In the genomic region with DNA sequence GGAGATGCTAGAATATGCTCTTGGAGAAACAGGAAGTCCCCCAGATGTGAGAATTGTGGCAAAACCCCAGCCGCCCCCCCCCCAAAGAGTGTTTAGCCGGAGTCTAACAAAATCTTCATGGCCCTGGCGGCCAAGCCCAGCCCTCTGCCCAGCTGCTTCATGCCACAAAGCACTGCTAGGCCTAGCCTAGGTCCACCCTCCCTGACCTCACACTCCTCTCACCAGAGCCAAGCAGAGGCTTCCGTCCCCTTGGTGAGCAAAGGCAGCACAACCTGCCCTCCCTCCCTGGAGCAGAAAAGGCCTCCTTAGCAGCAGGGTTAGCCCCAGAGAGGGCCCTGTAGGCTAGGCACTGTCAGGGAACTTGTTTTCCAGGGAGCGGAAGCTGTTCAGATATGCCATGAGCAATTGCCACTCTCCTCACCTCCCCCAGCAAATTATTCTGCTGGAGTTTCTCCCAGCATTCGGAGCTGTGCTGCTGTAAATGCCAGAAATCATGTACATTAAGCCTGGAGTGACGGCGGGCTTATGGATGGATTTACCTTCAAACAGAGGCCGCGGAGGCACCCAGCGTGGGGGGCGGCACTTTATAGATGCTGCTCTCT, we compare ENCODE assay signal across 12 mouse cellular contexts.
DNase-seq lines count a peak whose midpoint lies in the region; ATAC-seq lines count a peak whose summit lies in the region.
"Had no signal": no experiment of that assay in that cellular context is flagged by ENCODE, and none has a peak within 500 bp of the region (broad histone marks: within the 10 kb centered on the region; RNA-seq: fewer than 3 reads in every experiment).

No protein-coding gene starts in this region.

- peaks cover 20% of the 10 kb centered on the region; the same call in 1 of the 2 replicates for H3K4me1 ChIP-seq in midbrain, embryonic 12.5 days
- peaks cover 2% of the 10 kb centered on the region for H3K4me1 ChIP-seq in midbrain, embryonic 11.5 days (ENCODE audit: control insufficient read depth, insufficient read depth, low read length)
- H3K4me1 ChIP-seq in limb, embryonic 10.5 days = peaks cover 37% of the 10 kb centered on the region
- H3K4me1 ChIP-seq in stomach, embryonic 16.5 days (ENCODE audit: control insufficient read depth, insufficient read depth, low read length) = peaks cover 4% of the 10 kb centered on the region

- peaks cover 47% of the 10 kb centered on the region for H3K27me3 ChIP-seq in midbrain, embryonic 12.5 days
- H3K27me3 ChIP-seq in midbrain, embryonic 11.5 days (ENCODE audit: control insufficient read depth, insufficient read depth, low read length) = peaks cover 5% of the 10 kb centered on the region
- peaks cover 100% of the 10 kb centered on the region for H3K27me3 ChIP-seq in limb, embryonic 10.5 days (ENCODE audit: low read depth, poor library complexity, severe bottlenecking)
- peaks cover 22% of the 10 kb centered on the region; the same call in 1 of the 2 replicates for H3K27me3 ChIP-seq in stomach, embryonic 16.5 days (ENCODE audit: control insufficient read depth, insufficient read depth, low read length)

- 0 out of 2 replicates have a peak overlapping the region, but pooled peaks have one; percentile 30 for H3K27ac ChIP-seq in midbrain, embryonic 12.5 days (replicated peaks)
- no peak overlapping the region for H3K27ac ChIP-seq in midbrain, embryonic 11.5 days (ENCODE audit: low read depth, low read length)
- peak overlapping the region; percentile 82 for H3K27ac ChIP-seq in limb, embryonic 10.5 days
- H3K27ac ChIP-seq in stomach, embryonic 16.5 days (ENCODE audit: low read length) = peak overlapping the region; percentile 27; the same call in 1 of the 2 replicates

- no peak overlapping the region for H3K4me2 ChIP-seq in midbrain, embryonic 12.5 days (replicated peaks)
- no peak overlapping the region for H3K4me2 ChIP-seq in midbrain, embryonic 11.5 days
- H3K4me2 ChIP-seq in stomach, embryonic 16.5 days (ENCODE audit: low read depth, low read length) = no peak overlapping the region

- H3K4me3 ChIP-seq in midbrain, embryonic 12.5 days = no peak overlapping the region
- no peak overlapping the region for H3K4me3 ChIP-seq in midbrain, embryonic 11.5 days (ENCODE audit: low read depth, low read length)
- H3K4me3 ChIP-seq in limb, embryonic 10.5 days = no peak overlapping the region
- no peak overlapping the region for H3K4me3 ChIP-seq in stomach, embryonic 16.5 days (replicated peaks; ENCODE audit: low read length)

- ATAC-seq in midbrain, embryonic 12.5 days (ENCODE audit: low FRiP score, low read depth) = no peak
- ATAC-seq in midbrain, embryonic 11.5 days (ENCODE audit: low FRiP score) = no peak
- no peak for ATAC-seq in stomach, embryonic 16.5 days (ENCODE audit: insufficient read depth, low FRiP score)
- ATAC-seq: Patski had no signal

- no peak overlapping the region for H3K9ac ChIP-seq in midbrain, embryonic 12.5 days (replicated peaks)
- no peak overlapping the region for H3K9ac ChIP-seq in midbrain, embryonic 11.5 days (ENCODE audit: low read length)
- H3K9ac ChIP-seq in stomach, embryonic 16.5 days (ENCODE audit: low read length) = no peak overlapping the region

- WGBS in midbrain, embryonic 12.5 days = 56% methylated on average over 12 of the region's 12 CpGs
- 52% methylated on average over 12 of the region's 12 CpGs for WGBS in midbrain, embryonic 11.5 days
- 47% methylated on average over 12 of the region's 12 CpGs for WGBS in limb, embryonic 10.5 days
- 47% methylated on average over 11 of the region's 12 CpGs for WGBS in stomach, embryonic 16.5 days

- H3K9me3 ChIP-seq in midbrain, embryonic 12.5 days = no peaks in the 10 kb centered on the region
- H3K9me3 ChIP-seq in midbrain, embryonic 11.5 days (ENCODE audit: control insufficient read depth, low read length) = no peaks in the 10 kb centered on the region
- no peaks in the 10 kb centered on the region for H3K9me3 ChIP-seq in limb, embryonic 10.5 days (replicated peaks)
- H3K9me3 ChIP-seq in stomach, embryonic 16.5 days (replicated peaks; ENCODE audit: control insufficient read depth, low read length) = no peaks in the 10 kb centered on the region

- H3K36me3 ChIP-seq in midbrain, embryonic 12.5 days = no peaks in the 10 kb centered on the region
- H3K36me3 ChIP-seq in midbrain, embryonic 11.5 days (ENCODE audit: control insufficient read depth, insufficient read depth, low read length) = no peaks in the 10 kb centered on the region
- H3K36me3 ChIP-seq in limb, embryonic 10.5 days = no peaks in the 10 kb centered on the region
- H3K36me3 ChIP-seq in stomach, embryonic 16.5 days (ENCODE audit: control insufficient read depth, insufficient read depth, low read length) = no peaks in the 10 kb centered on the region

- DNase-seq in frontal cortex, adult 2 months (ENCODE audit: extremely low spot score in 1 of 2, low spot score in 1 of 2) = peak; percentile 1 to 37
- no peak for DNase-seq in frontal cortex, postnatal 10 days (ENCODE audit: low spot score in 2 of 2)
- DNase-seq in midbrain, embryonic 11.5 days (ENCODE audit: low spot score, missing footprints) = no peak
- peak; percentile 40 for DNase-seq in limb, embryonic 10.5 days (ENCODE audit: low spot score)
- no peak for DNase-seq in urinary bladder, adult 2 months (ENCODE audit: low spot score)
- DNase-seq in kidney, adult 8-10 months = no peak
- DNase-seq: adrenal gland, postnatal 36 days; cerebellum, postnatal 14 days; kidney, adult 2 months had no signal

Comparison
In these comparisons a context has a peak if more than half of its experiments do, and no peak if none do; other contexts are left out.
1. DNase-seq: peak in frontal cortex, adult 2 months (2 of 2) and limb, embryonic 10.5 days (single experiment); none in frontal cortex, postnatal 10 days (0 of 2), midbrain, embryonic 11.5 days (single experiment), urinary bladder, adult 2 months (single experiment) and kidney, adult 8-10 months (0 of 2).